Mouse (Mus musculus): ENCODE measurements around the gene Abcg1.

Gene Abcg1

DNA sequence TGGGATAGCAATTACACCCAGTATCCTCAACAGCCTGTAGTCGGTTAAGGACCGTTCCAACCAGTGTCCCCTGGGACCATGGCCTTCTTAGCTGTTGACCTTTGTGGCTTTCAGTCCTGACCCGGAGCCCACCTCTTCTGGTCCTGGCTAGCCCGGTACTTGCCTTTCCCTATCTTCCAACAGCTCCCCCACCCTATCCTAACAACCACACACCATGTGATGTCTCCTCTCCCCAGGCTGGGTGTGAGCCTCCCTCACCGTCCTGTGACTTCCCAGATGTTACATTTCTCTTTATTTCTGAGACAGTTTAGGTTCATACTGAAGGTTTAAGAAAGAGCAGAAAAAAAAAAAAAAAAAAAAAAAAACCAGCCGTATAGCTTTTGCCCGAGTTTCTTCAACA is 17.1 kb upstream of the Abcg1 start:
- no peak for DNase-seq (ENCODE audit: low read depth, low spot score)

DNA sequence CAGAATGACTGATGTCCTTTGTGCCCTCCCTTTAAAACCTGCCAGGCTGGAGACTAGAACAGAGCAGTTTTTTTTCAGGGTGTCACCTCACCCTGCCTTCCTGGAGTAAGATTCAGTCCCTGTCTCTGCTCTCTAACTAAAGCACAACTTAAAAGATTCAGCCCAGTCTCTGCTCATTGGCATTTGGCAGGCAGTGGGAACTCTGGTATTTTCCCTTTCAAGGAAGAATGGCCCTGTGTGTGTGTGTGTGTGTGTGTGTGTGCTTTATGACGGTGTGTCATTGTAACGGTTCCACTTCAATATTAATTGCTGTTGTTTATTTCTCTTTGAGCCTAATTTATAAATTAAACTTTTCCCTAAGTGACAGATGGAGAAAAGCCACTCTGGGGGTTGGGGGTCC is 14.7 kb upstream of the Abcg1 start:
- no peak for DNase-seq (ENCODE audit: low read depth, low spot score)

DNA sequence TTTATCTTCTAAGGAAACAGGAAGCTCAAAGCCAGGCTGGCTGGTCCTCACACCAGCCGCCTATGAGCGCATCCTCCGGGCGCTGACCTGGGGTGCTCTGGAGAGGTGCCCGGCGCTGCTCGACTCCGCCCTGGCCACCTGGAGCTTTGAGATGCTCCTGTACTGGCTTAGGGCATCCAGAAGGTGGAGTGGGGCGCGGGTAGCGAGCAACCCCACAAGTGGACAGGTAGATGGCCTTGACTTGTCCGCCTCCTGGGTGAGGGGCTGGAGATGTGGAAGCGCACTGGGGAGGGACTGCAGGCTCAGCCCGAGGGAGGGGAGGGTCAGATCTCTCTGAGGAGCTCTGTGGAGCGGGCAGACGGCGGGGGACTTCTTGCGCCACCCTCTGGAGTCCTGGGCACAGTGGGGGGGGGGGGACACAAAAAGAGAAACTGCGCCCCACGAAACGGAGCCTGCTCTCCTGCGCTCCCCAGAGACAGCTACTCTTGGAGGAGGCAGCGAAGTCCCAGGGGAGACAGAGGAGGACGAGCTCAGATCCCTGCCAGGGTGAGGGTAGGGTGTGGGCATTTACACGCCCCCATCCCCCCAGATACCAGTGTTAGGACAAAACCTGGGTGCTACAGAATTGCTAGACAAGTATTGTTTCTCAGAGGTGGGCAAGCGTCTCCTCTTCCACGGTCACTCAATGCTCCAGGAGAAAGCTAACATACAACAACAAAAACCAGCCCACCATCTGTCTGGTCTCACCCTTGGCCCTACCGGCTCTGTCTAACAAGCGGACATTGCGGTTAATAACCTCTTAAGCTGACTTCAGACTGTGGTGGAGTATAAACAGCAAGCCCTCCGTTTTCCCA is 643 bp downstream of the Abcg1 start:
- DNase-seq (ENCODE audit: low read depth, low spot score): no peak

DNA sequence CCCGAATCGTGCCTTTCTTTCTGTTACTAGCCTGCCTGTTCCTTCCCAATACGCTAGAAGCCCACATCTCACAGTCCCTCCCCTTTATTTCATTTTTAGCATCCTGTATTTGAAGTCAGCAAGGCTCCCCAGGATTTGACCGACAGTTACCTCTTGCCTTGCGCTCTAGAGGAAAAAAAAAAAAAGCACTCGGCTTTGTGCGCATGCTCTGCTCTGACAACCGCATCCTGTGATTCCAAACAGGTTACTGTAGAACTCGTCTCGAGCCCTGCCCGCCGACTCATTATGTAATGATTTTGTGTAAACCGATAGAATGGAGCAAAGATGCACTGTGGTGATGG is 1.2 kb downstream of the Abcg1 start:
- DNase-seq (ENCODE audit: low read depth, low spot score): no peak

DNA sequence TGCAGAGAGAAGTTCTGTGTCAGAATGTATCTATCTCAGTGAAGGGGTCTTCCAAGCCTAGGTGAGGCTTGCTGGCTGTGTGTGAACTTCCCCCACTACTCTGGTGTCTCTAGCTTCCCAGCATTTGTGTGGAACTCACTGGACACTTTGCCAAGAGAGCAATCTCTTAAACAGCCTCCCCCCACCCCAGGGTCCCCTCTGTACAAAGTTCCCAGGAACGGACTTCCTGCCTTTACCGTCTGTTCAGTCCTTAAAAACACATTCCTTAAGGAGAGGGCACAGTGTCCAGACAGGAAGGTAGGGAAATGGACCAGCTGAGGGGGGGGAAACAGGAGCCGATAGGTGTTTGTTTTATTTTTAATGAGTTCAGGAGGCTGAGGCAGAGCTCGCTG is 2.7 kb downstream of the Abcg1 start:
- DNase-seq (ENCODE audit: low read depth, low spot score): no peak

DNA sequence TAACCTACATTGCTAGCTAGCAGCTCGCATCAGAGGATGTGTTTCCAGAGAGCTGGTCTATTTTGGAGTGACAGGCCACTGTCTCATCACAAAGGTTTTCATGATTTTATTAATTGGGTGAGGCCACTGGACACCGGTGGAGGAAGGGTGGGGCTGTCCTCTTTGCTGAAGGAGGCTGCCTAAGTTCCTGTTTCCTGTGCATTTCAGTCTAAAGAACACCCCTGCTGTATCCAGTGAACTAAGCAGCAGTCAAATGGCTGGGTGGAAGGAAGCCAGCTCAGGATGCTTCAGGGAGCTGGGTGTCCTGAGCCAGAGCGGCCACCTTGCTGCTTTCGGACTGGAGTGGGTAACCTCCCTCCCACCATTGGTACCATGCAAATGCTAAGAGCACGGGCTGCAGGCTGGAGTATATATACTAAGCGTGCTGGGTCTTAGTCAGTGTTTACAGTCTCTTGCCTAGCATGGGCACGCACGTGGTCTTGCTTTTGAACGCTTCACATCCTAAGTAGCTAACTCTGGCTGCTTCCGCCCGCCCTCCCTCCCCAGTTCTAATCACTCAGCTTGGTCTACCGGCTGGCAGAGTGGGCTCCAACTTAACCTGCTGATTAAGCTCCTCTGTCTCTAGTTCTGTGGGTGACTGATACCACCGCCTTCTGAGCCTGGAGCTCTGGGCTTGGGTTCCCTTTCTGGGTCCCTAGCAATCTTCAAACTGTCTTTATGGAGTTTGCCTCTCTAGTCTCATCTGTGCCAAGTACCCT is 3.3 kb downstream of the Abcg1 start:
- no peak for DNase-seq (ENCODE audit: low read depth, low spot score)

DNA sequence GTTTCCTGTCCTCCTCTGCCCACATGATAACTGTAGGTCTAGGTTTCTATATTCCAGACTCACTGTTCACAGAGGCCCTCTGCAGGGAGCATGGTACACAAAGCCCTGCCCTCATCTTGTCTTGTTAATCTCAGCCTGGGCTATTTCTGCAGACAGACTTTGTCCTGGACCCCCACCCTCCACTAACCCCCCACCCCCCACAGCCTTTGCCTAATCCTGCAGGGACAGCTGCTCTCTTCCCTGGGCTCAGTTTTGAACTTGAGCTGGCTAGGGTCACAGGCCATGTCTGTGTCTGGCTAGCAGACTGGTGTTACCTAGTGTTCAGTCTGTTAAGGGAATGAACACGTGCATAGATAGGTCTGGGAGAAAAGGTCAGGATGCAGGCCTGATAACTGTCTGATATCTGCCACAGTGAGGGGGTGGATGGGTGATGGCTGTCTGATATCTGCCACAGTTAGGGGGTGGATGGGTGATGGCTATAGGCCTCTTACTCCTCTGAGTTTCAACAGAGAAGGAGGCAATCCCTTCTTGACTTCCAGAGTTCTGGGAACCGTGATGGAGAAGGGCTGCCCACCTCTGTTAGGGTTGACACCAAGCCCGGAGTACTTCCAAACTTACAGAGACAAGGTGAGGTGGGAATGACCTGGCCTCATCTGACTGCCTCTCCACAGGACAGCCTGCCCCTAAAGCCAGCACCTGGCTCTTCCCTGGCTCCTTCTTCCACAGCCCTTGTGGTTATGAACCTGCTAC is 4.0 kb downstream of the Abcg1 start:
- DNase-seq (ENCODE audit: low read depth, low spot score): no peak

- no peak for DNase-seq (ENCODE audit: low read depth, low spot score)
Measured at GRCm38 (mm10) chr17:31066058-31066457, 8.6 kb downstream of the Abcg1 start.

GRCm38 (mm10) chr17:31067051-31067450 is 9.6 kb downstream of the Abcg1 start:
- no peak for DNase-seq (ENCODE audit: low read depth, low spot score)

- no peak for DNase-seq (ENCODE audit: low read depth, low spot score)
Measured at GRCm38 (mm10) chr17:31069121-31069520, 11.6 kb downstream of the Abcg1 start.

GRCm38 (mm10) chr17:31069845-31070244 is 12.4 kb downstream of the Abcg1 start:
- DNase-seq (ENCODE audit: low read depth, low spot score): no peak

GRCm38 (mm10) chr17:31070403-31071185 is 13.1 kb downstream of the Abcg1 start:
- DNase-seq (ENCODE audit: low read depth, low spot score): no peak

DNA sequence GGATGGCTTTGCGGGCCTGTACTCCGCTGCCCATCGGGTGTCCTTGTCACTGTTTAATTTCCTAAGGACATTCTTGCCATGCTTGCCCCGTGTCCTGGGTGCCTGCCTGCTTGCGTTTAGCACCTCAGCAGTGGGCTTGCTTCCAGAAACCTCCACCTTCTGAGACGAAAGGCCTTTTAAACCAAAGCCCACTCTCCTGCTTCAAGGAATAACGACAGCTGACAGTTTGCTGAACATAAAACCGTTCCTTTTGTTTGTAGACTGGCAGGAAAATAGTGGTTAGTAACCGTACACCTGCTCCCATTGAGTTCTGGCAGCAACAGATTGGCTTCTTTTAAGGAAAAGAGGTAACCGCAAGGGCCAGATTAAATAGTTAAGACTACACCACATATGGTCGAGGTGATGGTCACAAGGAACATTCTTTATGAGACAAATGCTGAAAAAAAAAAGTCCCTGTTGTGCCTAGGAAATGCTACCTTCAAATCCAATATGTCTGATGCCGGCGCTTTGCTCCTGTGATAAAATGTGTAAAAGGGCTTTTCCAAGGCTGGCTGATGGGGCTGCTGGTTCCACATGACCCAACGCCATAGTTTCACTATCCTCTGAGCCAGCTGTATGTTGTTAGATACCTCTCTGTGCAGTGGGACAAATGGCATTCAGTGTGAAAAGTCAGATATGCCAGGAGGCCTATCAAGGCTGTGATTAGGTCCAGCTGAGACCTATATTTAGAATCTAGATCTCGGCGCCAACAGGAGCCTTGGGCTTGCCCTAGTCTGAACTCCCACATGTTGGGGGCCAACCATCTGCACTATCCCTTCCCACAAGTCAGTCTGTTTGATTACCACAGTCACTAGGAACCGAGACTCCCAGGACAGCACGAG is 14.2 kb downstream of the Abcg1 start:
- no peak for DNase-seq (ENCODE audit: low read depth, low spot score)

- DNase-seq (ENCODE audit: low read depth, low spot score): no peak
Measured at GRCm38 (mm10) chr17:31072872-31073271, 15.4 kb downstream of the Abcg1 start.

DNA sequence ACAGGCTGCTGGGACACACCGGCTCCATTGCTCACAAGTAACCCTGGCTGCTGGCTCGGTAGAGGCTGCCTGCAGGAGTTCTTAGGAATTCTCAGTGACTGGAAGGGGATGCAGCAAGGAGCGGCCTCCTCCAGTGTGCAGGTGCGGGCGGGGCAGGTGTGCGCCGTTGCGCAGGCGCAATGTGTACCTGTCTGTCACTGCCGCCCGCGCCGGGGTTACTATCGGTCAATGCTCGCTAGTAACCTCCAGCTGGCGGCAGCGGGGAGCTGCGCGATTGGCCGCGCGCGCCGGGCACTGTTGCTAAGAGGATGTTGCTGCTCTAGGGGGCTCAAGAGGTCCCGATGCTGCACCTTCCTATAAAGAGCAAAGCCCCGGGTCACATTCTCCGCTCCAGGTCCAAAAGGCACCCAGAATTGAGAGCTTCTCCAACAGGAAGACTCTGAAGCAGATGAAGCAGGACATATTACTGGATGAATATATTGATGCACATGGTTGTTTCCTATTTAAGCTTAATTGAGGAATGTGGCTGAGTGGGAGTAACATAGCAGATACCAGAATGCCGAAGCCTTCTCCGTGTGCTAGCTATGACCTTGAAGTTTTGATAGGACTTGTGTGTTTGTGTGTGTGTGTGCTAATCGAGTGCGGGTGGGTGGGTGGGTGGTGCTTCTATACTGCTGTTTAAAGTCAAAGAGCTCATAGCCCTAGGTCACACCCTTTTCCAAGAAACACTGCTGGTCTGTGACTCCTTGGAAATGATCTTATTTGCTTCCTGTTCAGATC is 16.0 kb downstream of the Abcg1 start:
- peak; percentile 84 for DNase-seq (ENCODE audit: low read depth, low spot score)

GRCm38 (mm10) chr17:31074053-31074590 is 16.6 kb downstream of the Abcg1 start:
- no peak for DNase-seq (ENCODE audit: low read depth, low spot score)

GRCm38 (mm10) chr17:31074666-31075065 is 17.2 kb downstream of the Abcg1 start:
- no peak for DNase-seq (ENCODE audit: low read depth, low spot score)

DNA sequence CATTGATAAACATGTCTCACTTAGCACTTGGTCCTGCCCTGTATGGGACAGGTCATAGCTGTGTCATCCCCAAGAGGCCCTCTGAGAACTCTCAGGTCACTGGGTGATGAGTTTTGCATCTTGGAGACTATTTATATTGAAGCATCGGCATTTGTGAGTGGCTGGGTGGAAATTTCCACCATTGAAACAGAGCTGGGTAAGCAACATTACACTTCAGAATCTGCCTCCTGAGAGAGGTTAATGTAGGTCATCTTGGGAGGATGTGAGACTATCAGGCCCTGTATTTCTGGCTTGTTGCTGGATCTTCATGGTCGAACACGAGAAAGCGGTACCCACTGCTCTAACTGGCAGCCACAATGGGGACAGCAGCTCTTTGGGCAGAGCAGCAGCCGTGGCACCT is 18.0 kb downstream of the Abcg1 start:
- DNase-seq (ENCODE audit: low read depth, low spot score): no peak

- DNase-seq (ENCODE audit: low read depth, low spot score): no peak
Measured at GRCm38 (mm10) chr17:31077561-31077960, 20.1 kb downstream of the Abcg1 start.

GRCm38 (mm10) chr17:31078581-31078980 is 21.1 kb downstream of the Abcg1 start:
- DNase-seq (ENCODE audit: low read depth, low spot score): no peak
